Comparison of ENCODE assay signal across 20 mouse cellular contexts in the genomic region with DNA sequence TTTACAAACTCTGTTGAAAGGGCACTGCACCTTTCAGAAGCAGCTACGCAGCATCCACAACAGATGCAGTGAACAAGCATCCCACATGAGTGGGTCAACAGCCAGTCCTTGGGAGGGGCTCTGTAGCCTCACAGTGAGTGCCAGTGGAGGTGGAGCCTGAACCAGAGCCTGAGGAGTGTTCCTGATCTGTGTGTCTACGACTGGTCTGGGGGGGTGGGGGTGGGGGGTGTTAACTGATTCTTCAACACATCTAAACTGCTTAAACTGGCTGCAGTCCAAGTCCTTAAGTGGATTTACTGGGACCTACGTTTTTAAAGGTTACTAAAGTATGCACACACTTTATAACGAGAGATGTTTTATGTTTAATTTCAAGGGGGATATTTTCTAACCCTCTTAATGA. TPM values are rescaled to one million over a fixed set of nuclear protein-coding genes. Genes with fewer than 3 reads are reported as not detected.
DNase-seq lines count a peak whose midpoint lies in the region; ATAC-seq and TF ChIP-seq lines count a peak whose summit lies in the region.
"Had no signal": no experiment of that assay in that cellular context is flagged by ENCODE, and none has a peak within 500 bp of the region (broad histone marks: within the 10 kb centered on the region; RNA-seq: fewer than 3 reads in every experiment).

No protein-coding gene starts in this region.

- ATAC-seq in heart, embryonic 14.5 days (ENCODE audit: insufficient number of reproducible peaks, insufficient read depth, low FRiP score, low read depth): 0 out of 2 replicates have a peak, but pooled peaks have one; percentile 40
- ATAC-seq: inflammation-experienced regulatory T-cells, adult 6 months had no signal

- WGBS in heart, embryonic 14.5 days: 19% methylated on average over 4 of the region's 4 CpGs
- 50% methylated on average over 4 of the region's 4 CpGs for WGBS in heart, adult 2 months
- WGBS in thymus, adult 2 months: 87% methylated on average over 4 of the region's 4 CpGs
- WGBS in midbrain, embryonic 10.5 days: 78% methylated on average over 4 of the region's 4 CpGs

- peaks cover 17 to 27% of the 10 kb centered on the region in 2 experiments for H3K4me1 ChIP-seq in heart, embryonic 14.5 days (ENCODE audit: control insufficient read depth in 2 of 2, insufficient read depth in 2 of 2, low read length in 2 of 2)
- H3K4me1 ChIP-seq in heart, adult 2 months (ENCODE audit: control insufficient read depth, insufficient read depth, low read length): no peaks in the 10 kb centered on the region
- peaks cover 13% of the 10 kb centered on the region for H3K4me1 ChIP-seq in thymus, adult 2 months (replicated peaks; ENCODE audit: control insufficient read depth, insufficient read depth, low read length)
- H3K4me1 ChIP-seq in midbrain, embryonic 10.5 days: no peaks in the 10 kb centered on the region; the same call in 1 of the 2 replicates
- H3K4me1 ChIP-seq: embryonic facial prominence, embryonic 12.5 days; hindbrain, embryonic 12.5 days; neural tube, embryonic 13.5 days had no signal

- H3K36me3 ChIP-seq in heart, embryonic 14.5 days (ENCODE audit: control insufficient read depth, insufficient read depth, low read length): peaks cover 43% of the 10 kb centered on the region
- peaks cover 3% of the 10 kb centered on the region for H3K36me3 ChIP-seq in heart, adult 2 months (ENCODE audit: control insufficient read depth, insufficient read depth, low read length)
- peaks cover 43% of the 10 kb centered on the region for H3K36me3 ChIP-seq in thymus, adult 2 months (ENCODE audit: control insufficient read depth, insufficient read depth, low read length)
- peaks cover 67% of the 10 kb centered on the region for H3K36me3 ChIP-seq in midbrain, embryonic 10.5 days

- 0 out of 4 replicates have a peak overlapping the region, but pooled peaks of 1 of the 2 experiments have one; percentile 31 for H3K27ac ChIP-seq in heart, embryonic 14.5 days (replicated peaks in 1 of 2; ENCODE audit: control insufficient read depth in 1 of 2, insufficient read depth in 1 of 2, low read depth in 2 of 2, low read length in 2 of 2)
- H3K27ac ChIP-seq in heart, adult 2 months: no peak overlapping the region
- H3K27ac ChIP-seq in thymus, adult 2 months (ENCODE audit: control insufficient read depth, insufficient read depth, low read length): peak overlapping the region; percentile 31; the same call in 1 of the 2 replicates
- H3K27ac ChIP-seq in midbrain, embryonic 10.5 days (replicated peaks): no peak overlapping the region
- H3K27ac ChIP-seq: embryonic facial prominence, embryonic 12.5 days; hindbrain, embryonic 12.5 days; neural tube, embryonic 13.5 days had no signal

- DNase-seq in heart, adult 2 months: no peak
- no peak for DNase-seq in thymus, adult 2 months
- no peak for DNase-seq in thymus, postnatal 36 days
- DNase-seq in lung, postnatal 14 days: peak; percentile 30
- DNase-seq in layer of hippocampus, postnatal 25 days (ENCODE audit: extremely low spot score in 1 of 2, low spot score in 1 of 2): no peak
- no peak for DNase-seq in midbrain, embryonic 10.5 days (ENCODE audit: low spot score)
- DNase-seq in layer of hippocampus, adult 11-12 months (ENCODE audit: low spot score): no peak
- DNase-seq: adrenal gland, adult 8-10 months; B cell, adult 2 months; cerebellum, adult 18-20 months; heart, adult 18-20 months; liver; liver, postnatal 0 days had no signal

- no peaks in the 10 kb centered on the region for H3K27me3 ChIP-seq in heart, embryonic 14.5 days (ENCODE audit: control insufficient read depth, insufficient read depth, low read length)
- no peaks in the 10 kb centered on the region for H3K27me3 ChIP-seq in heart, adult 2 months (ENCODE audit: control insufficient read depth, insufficient read depth, low read length)
- H3K27me3 ChIP-seq in thymus, adult 2 months (ENCODE audit: control insufficient read depth, insufficient read depth, low read length): no peaks in the 10 kb centered on the region
- no peaks in the 10 kb centered on the region for H3K27me3 ChIP-seq in midbrain, embryonic 10.5 days (ENCODE audit: low read depth, poor library complexity, severe bottlenecking)
- H3K27me3 ChIP-seq: embryonic facial prominence, embryonic 12.5 days; hindbrain, embryonic 12.5 days; neural tube, embryonic 13.5 days had no signal

- no peak overlapping the region for H3K4me3 ChIP-seq in heart, embryonic 14.5 days (ENCODE audit: control insufficient read depth in 1 of 2, insufficient read depth in 1 of 2, low read depth in 1 of 2, low read length in 2 of 2)
- no peak overlapping the region for H3K4me3 ChIP-seq in heart, adult 2 months
- no peak overlapping the region for H3K4me3 ChIP-seq in thymus, adult 2 months (ENCODE audit: control insufficient read depth, insufficient read depth, low read length)
- H3K4me3 ChIP-seq in midbrain, embryonic 10.5 days: no peak overlapping the region
- H3K4me3 ChIP-seq: embryonic facial prominence, embryonic 12.5 days; hindbrain, embryonic 12.5 days; neural tube, embryonic 13.5 days had no signal

- TF ChIP-seq POLR2A in heart, adult 2 months (IDR thresholded peaks at IDR 0.05; ENCODE audit: insufficient read depth, low read depth, low read length): no peak
- TF ChIP-seq POLR2A in thymus, adult 2 months (IDR thresholded peaks at IDR 0.05; ENCODE audit: control insufficient read depth, extremely low read depth, insufficient read depth, low read length, poor library complexity): no peak

- no peak overlapping the region for H3K4me2 ChIP-seq in heart, embryonic 14.5 days (ENCODE audit: low read length)
- H3K4me2 ChIP-seq: embryonic facial prominence, embryonic 12.5 days; hindbrain, embryonic 12.5 days; midbrain, embryonic 11.5 days; neural tube, embryonic 13.5 days had no signal

- intact Hi-C loops in heart, adult 2 months (cut with DNase I): no loop called here

- no peaks in the 10 kb centered on the region for H3K79me2 ChIP-seq in heart, adult 2 months (replicated peaks; ENCODE audit: control insufficient read depth, insufficient read depth, low read length)

- no peak for TF ChIP-seq CTCF in heart, adult 2 months (IDR thresholded peaks at IDR 0.05)
- TF ChIP-seq CTCF in thymus, adult 2 months (IDR thresholded peaks at IDR 0.05; ENCODE audit: borderline replicate concordance, control insufficient read depth, extremely low read depth, insufficient read depth, low read length, poor library complexity): no peak

- no peak overlapping the region for H3K9ac ChIP-seq in heart, embryonic 14.5 days (ENCODE audit: low read length)
- H3K9ac ChIP-seq in heart, adult 2 months (ENCODE audit: low read depth, low read length): no peak overlapping the region
- H3K9ac ChIP-seq: embryonic facial prominence, embryonic 12.5 days; hindbrain, embryonic 12.5 days; liver, postnatal 0 days; neural tube, embryonic 13.5 days had no signal

- no peaks in the 10 kb centered on the region for H3K9me3 ChIP-seq in heart, embryonic 14.5 days (ENCODE audit: control insufficient read depth, low read length)
- no peaks in the 10 kb centered on the region for H3K9me3 ChIP-seq in midbrain, embryonic 10.5 days (replicated peaks)
- H3K9me3 ChIP-seq: embryonic facial prominence, embryonic 12.5 days; hindbrain, embryonic 12.5 days; neural tube, embryonic 13.5 days had no signal

- no peak for TF ChIP-seq EP300 in heart, adult 2 months (IDR thresholded peaks at IDR 0.05; ENCODE audit: insufficient read depth, low read depth, low read length)

RNA-seq across cellular contexts. Expression of a gene that starts 8.6 kb away (rescaled TPM):
- polyA plus RNA-seq in heart, embryonic 14.5 days (2014; fragmentation: Nextera tagmentation; extraction: Ambion mirVana): 4.0 and 4.2 TPM in 2 replicates
- 1 to 10 TPM; 4.2 to 4.5 TPM for total RNA-seq in heart, adult 2 months (2021)
- 3.1 and 5.8 TPM in 2 replicates for polyA plus RNA-seq in heart, adult 2 months (2012; rRNA removed)
- polyA plus RNA-seq in thymus, adult 2 months (2012; rRNA removed): 32.1 and 49.1 TPM in 2 replicates
- total RNA-seq in layer of hippocampus, postnatal 25 days (2021): 1 to 10 TPM; 2.8 to 2.9 TPM
- 2.5 TPM in 2 replicates for polyA plus RNA-seq in midbrain, embryonic 10.5 days (2016; fragmentation: Nextera tagmentation; extraction: Ambion mirVana)

RNA-seq across cellular contexts. Expression of a gene that starts 22.1 kb away (rescaled TPM):
- 0.09 TPM in 2 replicates for polyA plus RNA-seq in heart, embryonic 14.5 days (2014; fragmentation: Nextera tagmentation; extraction: Ambion mirVana)
- total RNA-seq in heart, adult 2 months (2021): under 1 TPM in 1 of 2 experiments, not detected in 1; 0.10 TPM
- polyA plus RNA-seq in heart, adult 2 months (2012; rRNA removed): 0.14 TPM in 1 of 2 replicates, not detected in the other
- polyA plus RNA-seq in thymus, adult 2 months (2012; rRNA removed): 26.0 and 36.9 TPM in 2 replicates
- total RNA-seq in layer of hippocampus, postnatal 25 days (2021): 1 to 10 TPM in 1 of 2 experiments, under 1 TPM in 1; 0.94 to 1.1 TPM
- polyA plus RNA-seq in midbrain, embryonic 10.5 days (2016; fragmentation: Nextera tagmentation; extraction: Ambion mirVana): 0.27 and 0.38 TPM in 2 replicates
- total RNA-seq: common myeloid progenitor, adult 5-6 weeks had no signal
- polyA plus RNA-seq: inflammation-experienced regulatory T-cells, adult 6 months had no signal

RNA-seq across cellular contexts. Expression of a gene that starts 26.5 kb away (rescaled TPM):
- 169 TPM in 2 replicates for polyA plus RNA-seq in heart, embryonic 14.5 days (2014; fragmentation: Nextera tagmentation; extraction: Ambion mirVana)
- 10 to 100 TPM; 58.8 to 60.9 TPM for total RNA-seq in heart, adult 2 months (2021)
- 21.0 and 40.0 TPM in 2 replicates for polyA plus RNA-seq in heart, adult 2 months (2012; rRNA removed)
- 83.7 and 91.7 TPM in 2 replicates for polyA plus RNA-seq in thymus, adult 2 months (2012; rRNA removed)
- 100 to 1,000 TPM in 1 of 2 experiments, 10 to 100 TPM in 1; 89.9 to 104 TPM for total RNA-seq in layer of hippocampus, postnatal 25 days (2021)
- polyA plus RNA-seq in midbrain, embryonic 10.5 days (2016; fragmentation: Nextera tagmentation; extraction: Ambion mirVana): 396 and 411 TPM in 2 replicates

Comparison
In these comparisons a context has a peak if more than half of its experiments do, and no peak if none do; other contexts are left out.
1. RNA of a gene that starts 22.1 kb away (polyA plus RNA-seq): 26.0 to 36.9 TPM in thymus, adult 2 months; 0.27 to 0.38 TPM in midbrain, embryonic 10.5 days, 0.14 TPM in heart, adult 2 months and 0.09 TPM in heart, embryonic 14.5 days; every median in the first group is over 10 times any median in the second.